Mouse (Mus musculus): Measurements from ENCODE around the gene Trpv2.

- TF ChIP-seq RAD21 (IDR thresholded peaks at IDR 0.05; ENCODE audit: low read depth, low read length) = no peak
- TF ChIP-seq E2F4 (IDR thresholded peaks at IDR 0.05; ENCODE audit: borderline replicate concordance, low read depth, low read length) = no peak
- TF ChIP-seq GATA1 (IDR thresholded peaks at IDR 0.05; ENCODE audit: low read depth, low read length) = no peak
- no peak for TF ChIP-seq POLR2A (IDR thresholded peaks at IDR 0.05; ENCODE audit: control insufficient read depth in 1 of 2, insufficient read depth in 1 of 2, low read depth in 1 of 2, low read length in 2 of 2, poor library complexity in 1 of 2)
- TF ChIP-seq UBTF (IDR thresholded peaks at IDR 0.05; ENCODE audit: borderline replicate concordance, insufficient read depth, low read depth, low read length) = no peak
- TF ChIP-seq CTCF (IDR thresholded peaks at IDR 0.05 in 2 of 3, conservative IDR thresholded peaks at IDR 0.05 in 1 of 3; ENCODE audit: control insufficient read depth in 1 of 3, insufficient read depth in 1 of 3, low read depth in 2 of 3, low read length in 3 of 3, poor library complexity in 1 of 3, severe bottlenecking in 1 of 3) = no peak
- no peak for TF ChIP-seq MAX (IDR thresholded peaks at IDR 0.05; ENCODE audit: low read length)
- no peak for TF ChIP-seq USF2 (IDR thresholded peaks at IDR 0.05; ENCODE audit: borderline replicate concordance in 1 of 2, insufficient read depth in 1 of 2, low read depth in 1 of 2, low read length in 2 of 2)
- TF ChIP-seq ETS1 (IDR thresholded peaks at IDR 0.05; ENCODE audit: low read depth, low read length) = no peak
- no peak for TF ChIP-seq SMC3 (IDR thresholded peaks at IDR 0.05; ENCODE audit: low read depth, low read length)
- no peak for TF ChIP-seq ZNF384 (IDR thresholded peaks at IDR 0.05; ENCODE audit: low read depth, low read length)
Observed at GRCm38 (mm10) chr11:62591026-62591425, 16.7 kb downstream of the Trpv2 start.

All from MEL (cell line).